Mouse (Mus musculus) embryonic facial prominence, embryonic 15.5 days (tissue): ENCODE measurements at regions not wholly inside any gene's neighbourhood (a gene's known extent, or its start where the extent isn't known, plus 50 kb on each side); places are given as distances from the start of the nearest gene placed in this dataset.
"Not testable (repeated sequence)": the region's sequence is repeated elsewhere in the genome, so short reads cannot be mapped to it uniquely, and the experiment has no call there.

Experiments used
- ATAC-seq: fragments of 200-750 bp; cut with Nextera tagmentation; 2 replicates; pipeline ENCODE4 v1.8.0; 2017; ENCODE audit warnings: low read depth, moderate TSS enrichment; ENCODE audit not compliant: insufficient number of reproducible peaks, low FRiP score, low TSS enrichment
- H3K27ac ChIP-seq: fragments of 300-500 bp; sonication (generic); replicated peaks from 2 replicates; pipeline ENCODE4 v1.5.1; 2015; ENCODE audit warnings: mild to moderate bottlenecking, inconsistent platforms
- H3K27me3 ChIP-seq: fragments of 300-500 bp; sonication (generic); 2 replicates; pipeline ENCODE4 v1.6.1; 2015; ENCODE audit warnings: inconsistent platforms
- H3K36me3 ChIP-seq: fragments of 300-500 bp; sonication (generic); 2 replicates; pipeline ENCODE4 v1.6.1; 2015; ENCODE audit warnings: mild to moderate bottlenecking, inconsistent platforms
- H3K4me1 ChIP-seq: fragments of 300-500 bp; sonication (generic); 2 replicates; pipeline ENCODE4 v1.6.1; 2015; ENCODE audit warnings: inconsistent platforms
- H3K4me2 ChIP-seq: fragments of 300-500 bp; sonication (generic); replicated peaks from 2 replicates; pipeline ENCODE4 v1.6.1; 2015; ENCODE audit warnings: mild to moderate bottlenecking, inconsistent platforms
- H3K4me3 ChIP-seq: fragments of 300-500 bp; sonication (generic); replicated peaks from 2 replicates; pipeline ENCODE4 v1.5.1; 2015; ENCODE audit warnings: mild to moderate bottlenecking, inconsistent platforms
- H3K9ac ChIP-seq: fragments of 300-500 bp; sonication (generic); 2 replicates; pipeline ENCODE4 v1.6.1; 2015; ENCODE audit warnings: inconsistent platforms
- H3K9me3 ChIP-seq: fragments of 300-500 bp; sonication (generic); replicated peaks from 2 replicates; pipeline ENCODE4 v1.6.1; 2016; ENCODE audit warnings: inconsistent platforms
- WGBS: fragments of 180-500 bp; shearing (Covaris S2); methylation state at CpG from one replicate; pipeline ENCODE4 v1.1.7; 2015; 5-methylcytosine and 5-hydroxymethylcytosine counted together

- Histone ChIP-seq H3K27me3 (no peaks in the 10 kb centered on the region), H3K27ac (no peak overlapping the region), H3K36me3 (no peaks in the 10 kb centered on the region), H3K4me2 (no peak overlapping the region), H3K4me3 (no peak overlapping the region), H3K4me1 (no peaks in the 10 kb centered on the region), H3K9ac (no peak overlapping the region), H3K9me3 (no peaks in the 10 kb centered on the region)
- WGBS = 85% methylated on average over 10 of the region's 10 CpGs
- no peak for ATAC-seq
These were observed 158.0 kb upstream of the Tbl1xr1 start for GRCm38 (mm10) chr3:21918431-21918830.

- no peak overlapping the region for H3K9ac ChIP-seq
- no peak for ATAC-seq
- H3K36me3 ChIP-seq = no peaks in the 10 kb centered on the region
- H3K4me3 ChIP-seq = no peak overlapping the region
- H3K27me3 ChIP-seq = no peaks in the 10 kb centered on the region
- H3K4me1 ChIP-seq = no peaks in the 10 kb centered on the region
- H3K9me3 ChIP-seq = no peaks in the 10 kb centered on the region
- no peak overlapping the region for H3K27ac ChIP-seq
- H3K4me2 ChIP-seq = no peak overlapping the region
- 87% methylated on average over 7 of the region's 7 CpGs for WGBS
These were observed 156.5 kb upstream of the Tbl1xr1 start for GRCm38 (mm10) chr3:21919931-21920330.

GRCm38 (mm10) chr3:21931951-21932350 is 144.5 kb upstream of the Tbl1xr1 start:
- H3K9ac ChIP-seq = no peak overlapping the region
- WGBS = 92% methylated on average over 6 of the region's 6 CpGs
- H3K4me1 ChIP-seq = peaks cover 21% of the 10 kb centered on the region
- H3K27ac ChIP-seq = no peak overlapping the region
- no peak overlapping the region for H3K4me3 ChIP-seq
- H3K27me3 ChIP-seq = no peaks in the 10 kb centered on the region
- H3K9me3 ChIP-seq = no peaks in the 10 kb centered on the region
- H3K36me3 ChIP-seq = no peaks in the 10 kb centered on the region
- H3K4me2 ChIP-seq = no peak overlapping the region
- ATAC-seq = no peak

- H3K9me3 ChIP-seq, H3K4me3 ChIP-seq, H3K27me3 ChIP-seq, H3K27ac ChIP-seq, ATAC-seq, H3K4me2 ChIP-seq, H3K36me3 ChIP-seq, H3K9ac ChIP-seq: not testable (repeated sequence)
- 88% methylated on average over 8 of the region's 8 CpGs for WGBS
- peaks cover 29% of the 10 kb centered on the region for H3K4me1 ChIP-seq
These were observed 143.8 kb upstream of the Tbl1xr1 start for GRCm38 (mm10) chr3:21932696-21933095.

GRCm38 (mm10) chr3:21934731-21935271 is 141.7 kb upstream of the Tbl1xr1 start:
- Histone ChIP-seq H3K4me1 (peaks cover 37% of the 10 kb centered on the region), H3K4me3 (no peak overlapping the region), H3K36me3 (no peaks in the 10 kb centered on the region), H3K9ac (no peak overlapping the region), H3K27ac (peak overlapping the region; percentile 89), H3K4me2 (peak overlapping the region; percentile 56), H3K9me3 (no peaks in the 10 kb centered on the region), H3K27me3 (no peaks in the 10 kb centered on the region)
- WGBS = 11% methylated on average over 5 of the region's 5 CpGs
- ATAC-seq = no peak

- Histone ChIP-seq H3K4me3 (peak overlapping the region; percentile 46), H3K36me3 (no peaks in the 10 kb centered on the region), H3K9ac (no peak overlapping the region), H3K4me2 (peak overlapping the region; percentile 56), H3K27ac (peak overlapping the region; percentile 89), H3K27me3 (no peaks in the 10 kb centered on the region), H3K9me3 (no peaks in the 10 kb centered on the region), H3K4me1 (peaks cover 37% of the 10 kb centered on the region)
- ATAC-seq = peak; percentile 95
- under 1% methylated on average over 24 of the region's 24 CpGs for WGBS
These were observed 140.7 kb upstream of the Tbl1xr1 start for GRCm38 (mm10) chr3:21935571-21936261.

- Histone ChIP-seq H3K9ac (no peak overlapping the region), H3K36me3 (no peaks in the 10 kb centered on the region), H3K4me1 (peaks cover 37% of the 10 kb centered on the region), H3K27me3 (no peaks in the 10 kb centered on the region), H3K4me3 (peak overlapping the region; percentile 46), H3K9me3 (no peaks in the 10 kb centered on the region), H3K4me2 (peak overlapping the region; percentile 56), H3K27ac (peak overlapping the region; percentile 89)
- peak; percentile 58 for ATAC-seq
- 8% methylated on average over 8 of the region's 8 CpGs for WGBS
These were observed 140.2 kb upstream of the Tbl1xr1 start for GRCm38 (mm10) chr3:21936262-21936603.

- ATAC-seq = no peak
- H3K9ac ChIP-seq = no peak overlapping the region
- H3K27ac ChIP-seq = no peak overlapping the region
- H3K9me3 ChIP-seq = no peaks in the 10 kb centered on the region
- peak overlapping the region; percentile 56 for H3K4me2 ChIP-seq
- WGBS = 20% methylated on average over 8 of the region's 8 CpGs
- H3K27me3 ChIP-seq = no peaks in the 10 kb centered on the region
- H3K36me3 ChIP-seq = no peaks in the 10 kb centered on the region
- peaks cover 37% of the 10 kb centered on the region for H3K4me1 ChIP-seq
- H3K4me3 ChIP-seq = no peak overlapping the region; the same call in 1 of the 2 replicates
These were observed 139.8 kb upstream of the Tbl1xr1 start for GRCm38 (mm10) chr3:21936616-21937015.

- WGBS = 22% methylated on average over 7 of the region's 7 CpGs
- Histone ChIP-seq H3K9ac (no peak overlapping the region), H3K4me1 (peaks cover 37% of the 10 kb centered on the region), H3K9me3 (no peaks in the 10 kb centered on the region), H3K36me3 (no peaks in the 10 kb centered on the region), H3K4me3 (no peak overlapping the region), H3K27ac (peak overlapping the region; percentile 81), H3K4me2 (no peak overlapping the region), H3K27me3 (no peaks in the 10 kb centered on the region)
- ATAC-seq = no peak
These were observed 139.0 kb upstream of the Tbl1xr1 start for GRCm38 (mm10) chr3:21937281-21938035.

- H3K36me3 ChIP-seq = no peaks in the 10 kb centered on the region
- no peak overlapping the region for H3K9ac ChIP-seq
- H3K27ac ChIP-seq = peak overlapping the region; percentile 81
- no peak for ATAC-seq
- WGBS = 31% methylated on average over 11 of the region's 11 CpGs
- H3K4me1 ChIP-seq = peaks cover 37% of the 10 kb centered on the region
- no peak overlapping the region for H3K4me2 ChIP-seq
- no peaks in the 10 kb centered on the region for H3K9me3 ChIP-seq
- no peak overlapping the region for H3K4me3 ChIP-seq
- no peaks in the 10 kb centered on the region for H3K27me3 ChIP-seq
These were observed 138.2 kb upstream of the Tbl1xr1 start for GRCm38 (mm10) chr3:21938071-21938848.

GRCm38 (mm10) chr3:21939738-21940137 is 136.7 kb upstream of the Tbl1xr1 start:
- Histone ChIP-seq H3K4me2 (no peak overlapping the region), H3K27me3 (no peaks in the 10 kb centered on the region), H3K9me3 (no peaks in the 10 kb centered on the region), H3K4me1 (peaks cover 32% of the 10 kb centered on the region), H3K4me3 (no peak overlapping the region), H3K36me3 (no peaks in the 10 kb centered on the region), H3K9ac (no peak overlapping the region), H3K27ac (no peak overlapping the region)
- WGBS = 82% methylated on average over 6 of the region's 6 CpGs
- no peak for ATAC-seq
